Mouse (Mus musculus) kidney, embryonic 15.5 days (tissue): ENCODE results near the gene Lrrc56. TPM values are rescaled to one million over a fixed set of nuclear protein-coding genes. Genes with fewer than 3 reads are reported as not detected.

Experiments used
- ATAC-seq: fragments of 200-750 bp; cut with Nextera tagmentation; replicated peaks from 2 replicates; pipeline ENCODE4 v1.8.0; 2017; ENCODE audit warnings: moderate TSS enrichment; ENCODE audit not compliant: low FRiP score
- H3K27ac ChIP-seq: fragments of 300-500 bp; sonication (generic); 2 replicates; pipeline ENCODE4 v1.5.1; 2015; ENCODE audit warnings: mild to moderate bottlenecking, inconsistent platforms
- H3K27me3 ChIP-seq: fragments of 300-500 bp; sonication (generic); 2 replicates; pipeline ENCODE4 v1.6.1; 2015; ENCODE audit warnings: inconsistent platforms
- H3K36me3 ChIP-seq: fragments of 300-500 bp; sonication (generic); 2 replicates; pipeline ENCODE4 v1.6.1; 2015; ENCODE audit warnings: inconsistent platforms
- H3K4me1 ChIP-seq: fragments of 300-500 bp; sonication (generic); 2 replicates; pipeline ENCODE4 v1.6.1; 2015; ENCODE audit warnings: inconsistent platforms
- H3K4me2 ChIP-seq: fragments of 300-500 bp; sonication (generic); 2 replicates; pipeline ENCODE4 v1.6.1; 2015; ENCODE audit warnings: moderate library complexity, mild to moderate bottlenecking, inconsistent platforms
- H3K4me3 ChIP-seq: fragments of 300-500 bp; sonication (generic); replicated peaks from 2 replicates; pipeline ENCODE4 v1.5.1; 2015; ENCODE audit warnings: mild to moderate bottlenecking, inconsistent platforms
- H3K9ac ChIP-seq: fragments of 300-500 bp; sonication (generic); 2 replicates; pipeline ENCODE4 v1.6.1; 2015; ENCODE audit warnings: mild to moderate bottlenecking, inconsistent platforms
- H3K9me3 ChIP-seq: fragments of 300-500 bp; sonication (generic); replicated peaks from 2 replicates; pipeline ENCODE4 v1.6.1; 2016; ENCODE audit warnings: inconsistent platforms
- WGBS: fragments of 180-500 bp; shearing (Covaris S2); methylation state at CpG from one replicate; pipeline ENCODE4 v1.1.7; 2015; ENCODE audit warnings: mixed read lengths; 5-methylcytosine and 5-hydroxymethylcytosine counted together
- polyA plus RNA-seq: library from polyadenylated mRNA; unstranded; fragments of >200 nt; fragmentation: Nextera tagmentation; extraction: Ambion mirVana; gene quantifications from 2 replicates; pipeline ENCODE4 v1.2.1, GENCODE M21; 2015

The Lrrc56 gene
- polyA plus RNA-seq, 1 experiment from 2014 or later: 13.9 TPM

GRCm38 (mm10) chr7:141213605-141214235 is 19.8 kb downstream of the Lrrc56 start, which contains the start of gene Lmntd2:
Lmntd2 (minus strand) TSS chr7:141214080.
- no peaks in the 10 kb centered on the region for H3K9me3 ChIP-seq
- peak within 1 kb of the TSS; percentile 86 for H3K4me2 ChIP-seq
- peak within 1 kb of the TSS; percentile 63 for H3K4me3 ChIP-seq
- ATAC-seq: no peak
- peaks cover 11% of the 10 kb centered on the region for H3K36me3 ChIP-seq
- H3K9ac ChIP-seq: peak within 1 kb of the TSS; percentile 60
- peaks cover 46% of the 10 kb centered on the region for H3K4me1 ChIP-seq
- H3K27ac ChIP-seq: peak within 1 kb of the TSS; percentile 98
- no peaks in the 10 kb centered on the region for H3K27me3 ChIP-seq
- WGBS: 95% methylated on average over 11 of the region's 11 CpGs

- Histone ChIP-seq H3K4me3 (no peak overlapping the region), H3K4me1 (peaks cover 46% of the 10 kb centered on the region), H3K9ac (peak overlapping the region; percentile 60; the same call in 1 of the 2 replicates), H3K27me3 (no peaks in the 10 kb centered on the region), H3K9me3 (no peaks in the 10 kb centered on the region), H3K27ac (peak overlapping the region; percentile 98), H3K36me3 (peaks cover 17% of the 10 kb centered on the region), H3K4me2 (peak overlapping the region; percentile 86)
- 68% methylated on average over 3 of the region's 3 CpGs for WGBS
- ATAC-seq: no peak
These were observed 20.4 kb downstream of the Lrrc56 start for GRCm38 (mm10) chr7:141214310-141214709.

- peak within 1 kb of the TSS; percentile 63 for H3K4me3 ChIP-seq
- 1% methylated on average over 41 of the region's 41 CpGs for WGBS
- H3K27ac ChIP-seq: peak within 1 kb of the TSS; percentile 98
- H3K4me1 ChIP-seq: peaks cover 54% of the 10 kb centered on the region
- peak; percentile 94 for ATAC-seq
- H3K9ac ChIP-seq: peak within 1 kb of the TSS; percentile 60
- H3K9me3 ChIP-seq: no peaks in the 10 kb centered on the region
- peak within 1 kb of the TSS; percentile 86 for H3K4me2 ChIP-seq
- H3K36me3 ChIP-seq: peaks cover 22% of the 10 kb centered on the region
- H3K27me3 ChIP-seq: no peaks in the 10 kb centered on the region
These were observed 21.3 kb downstream of the Lrrc56 start, which contains the start of gene Rassf7 for GRCm38 (mm10) chr7:141215101-141215879. Rassf7 (plus strand) TSS chr7:141215860.

GRCm38 (mm10) chr7:141215880-141216733 is 22.1 kb downstream of the Lrrc56 start:
- peak; percentile 72 for ATAC-seq
- Histone ChIP-seq H3K9me3 (no peaks in the 10 kb centered on the region), H3K27me3 (no peaks in the 10 kb centered on the region), H3K27ac (peak overlapping the region; percentile 98), H3K4me1 (peaks cover 62% of the 10 kb centered on the region), H3K4me2 (peak overlapping the region; percentile 86), H3K4me3 (peak overlapping the region; percentile 63), H3K9ac (peak overlapping the region; percentile 60), H3K36me3 (peaks cover 22% of the 10 kb centered on the region)
- 2% methylated on average over 42 of the region's 42 CpGs for WGBS

- no peaks in the 10 kb centered on the region for H3K9me3 ChIP-seq
- no peak for ATAC-seq
- peak overlapping the region; percentile 98 for H3K27ac ChIP-seq
- H3K4me3 ChIP-seq: peak overlapping the region; percentile 63
- H3K27me3 ChIP-seq: no peaks in the 10 kb centered on the region
- WGBS: 87% methylated on average over 11 of the region's 11 CpGs
- no peak overlapping the region for H3K9ac ChIP-seq
- H3K4me1 ChIP-seq: peaks cover 68% of the 10 kb centered on the region
- H3K4me2 ChIP-seq: peak overlapping the region; percentile 86
- H3K36me3 ChIP-seq: peaks cover 22% of the 10 kb centered on the region
These were observed 22.9 kb downstream of the Lrrc56 start for GRCm38 (mm10) chr7:141216894-141217293.

- peaks cover 22% of the 10 kb centered on the region for H3K36me3 ChIP-seq
- ATAC-seq: no peak
- H3K4me2 ChIP-seq: peak overlapping the region; percentile 86
- no peaks in the 10 kb centered on the region for H3K27me3 ChIP-seq
- peaks cover 74% of the 10 kb centered on the region for H3K4me1 ChIP-seq
- H3K9me3 ChIP-seq: no peaks in the 10 kb centered on the region
- H3K27ac ChIP-seq: peak overlapping the region; percentile 98; the same call in 1 of the 2 replicates
- 90% methylated on average over 17 of the region's 17 CpGs for WGBS
- H3K4me3 ChIP-seq: peak overlapping the region; percentile 63
- peak overlapping the region; percentile 23; the same call in 1 of the 2 replicates for H3K9ac ChIP-seq
These were observed 23.5 kb downstream of the Lrrc56 start for GRCm38 (mm10) chr7:141217343-141218013.

- H3K9me3 ChIP-seq: no peaks in the 10 kb centered on the region
- H3K4me1 ChIP-seq: peaks cover 81% of the 10 kb centered on the region
- H3K4me2 ChIP-seq: peak overlapping the region; percentile 21
- 0 out of 2 replicates have a peak overlapping the region, but pooled peaks have one; percentile 63 for H3K4me3 ChIP-seq
- no peaks in the 10 kb centered on the region for H3K27me3 ChIP-seq
- H3K27ac ChIP-seq: peak overlapping the region; percentile 14; the same call in 1 of the 2 replicates
- H3K9ac ChIP-seq: peak overlapping the region; percentile 23; the same call in 1 of the 2 replicates
- no peak for ATAC-seq
- peaks cover 22% of the 10 kb centered on the region for H3K36me3 ChIP-seq
- WGBS: 67% methylated on average over 3 of the region's 3 CpGs
These were observed 24.2 kb downstream of the Lrrc56 start for GRCm38 (mm10) chr7:141218141-141218540.

- no peaks in the 10 kb centered on the region for H3K9me3 ChIP-seq
- H3K27me3 ChIP-seq: no peaks in the 10 kb centered on the region
- ATAC-seq: no peak
- H3K27ac ChIP-seq: 0 out of 2 replicates have a peak overlapping the region, but pooled peaks have one; percentile 14
- H3K9ac ChIP-seq: no peak overlapping the region
- peaks cover 80% of the 10 kb centered on the region for H3K4me1 ChIP-seq
- H3K4me3 ChIP-seq: no peak overlapping the region
- peak overlapping the region; percentile 20; the same call in 1 of the 2 replicates for H3K4me2 ChIP-seq
- peaks cover 22% of the 10 kb centered on the region for H3K36me3 ChIP-seq
- 81% methylated on average over 5 of the region's 5 CpGs for WGBS
These were observed 24.7 kb downstream of the Lrrc56 start for GRCm38 (mm10) chr7:141218557-141219133.

- ATAC-seq: no peak
- H3K36me3 ChIP-seq: peaks cover 22% of the 10 kb centered on the region
- H3K4me3 ChIP-seq: no peak overlapping the region
- H3K9ac ChIP-seq: no peak overlapping the region
- no peak overlapping the region for H3K4me2 ChIP-seq
- WGBS: 76% methylated on average over 1 of the region's 1 CpGs
- no peaks in the 10 kb centered on the region for H3K27me3 ChIP-seq
- H3K4me1 ChIP-seq: peaks cover 71% of the 10 kb centered on the region
- no peaks in the 10 kb centered on the region for H3K9me3 ChIP-seq
- no peak overlapping the region for H3K27ac ChIP-seq
These were observed 25.7 kb downstream of the Lrrc56 start for GRCm38 (mm10) chr7:141219558-141220099.

- Histone ChIP-seq H3K4me1 (peaks cover 64% of the 10 kb centered on the region), H3K9me3 (no peaks in the 10 kb centered on the region), H3K9ac (peak overlapping the region; percentile 64; the same call in 1 of the 2 replicates), H3K27ac (peak overlapping the region; percentile 94; the same call in 1 of the 2 replicates), H3K27me3 (no peaks in the 10 kb centered on the region), H3K4me3 (peak overlapping the region; percentile 58), H3K36me3 (peaks cover 22% of the 10 kb centered on the region), H3K4me2 (peak overlapping the region; percentile 93)
- WGBS: 88% methylated on average over 1 of the region's 1 CpGs
- ATAC-seq: no peak
These were observed 26.4 kb downstream of the Lrrc56 start for GRCm38 (mm10) chr7:141220377-141220776.
